ENCODE assay signal across 8 mouse cellular contexts in the genomic region with DNA sequence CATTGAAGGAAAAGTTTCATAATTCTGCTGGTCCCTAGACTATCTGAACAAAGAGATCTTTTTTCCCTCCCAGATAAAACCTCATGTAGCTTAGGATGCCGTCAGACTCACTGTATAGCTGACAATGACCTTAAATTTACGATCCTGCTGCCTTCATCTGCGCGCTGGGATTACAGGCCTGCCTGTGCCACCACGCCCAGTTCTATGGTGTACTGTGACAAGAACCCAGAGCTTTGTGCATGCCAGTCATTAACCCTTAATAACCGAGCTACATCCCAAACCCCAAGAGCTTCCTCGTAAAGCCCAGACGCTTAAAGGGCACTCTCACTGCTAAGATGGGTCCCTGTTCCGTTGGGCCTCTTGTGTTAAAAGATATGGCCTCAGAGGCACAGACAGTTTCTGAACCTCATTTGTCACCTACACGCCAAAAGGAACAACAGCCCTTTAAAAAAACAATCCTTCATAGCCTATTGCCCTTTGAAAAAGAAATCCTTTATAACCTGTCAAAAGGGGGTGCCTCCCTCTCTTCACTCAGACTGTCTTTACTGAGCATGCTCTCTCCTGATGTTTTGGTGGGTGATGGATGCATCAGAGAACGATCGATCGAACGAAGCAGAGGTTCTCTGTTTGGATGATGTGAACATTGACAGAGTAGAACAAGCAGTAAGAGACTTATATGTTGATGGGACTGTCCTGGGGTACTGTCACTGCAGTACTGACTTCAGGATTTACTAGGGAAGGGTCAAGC. TPM values are rescaled to one million over a fixed set of nuclear protein-coding genes. Genes with fewer than 3 reads are reported as not detected.
DNase-seq lines count a peak whose midpoint lies in the region; ATAC-seq and TF ChIP-seq lines count a peak whose summit lies in the region.

No protein-coding gene starts in this region.

- peak overlapping the region; percentile 77 for H3K4me3 ChIP-seq in heart, embryonic 15.5 days
- peak overlapping the region; percentile 95 for H3K4me3 ChIP-seq in liver, adult 2 months (ENCODE audit: insufficient read depth, low read depth, low read length)
- peak overlapping the region; percentile 74 for H3K4me3 ChIP-seq in neural tube, embryonic 11.5 days (ENCODE audit: low read depth, low read length)

- no peak for TF ChIP-seq CTCF in liver, adult 2 months (IDR thresholded peaks at IDR 0.05; ENCODE audit: low read depth, low read length)

- H3K4me1 ChIP-seq in heart, embryonic 15.5 days (replicated peaks): peaks cover 20% of the 10 kb centered on the region
- peaks cover 13% of the 10 kb centered on the region for H3K4me1 ChIP-seq in liver, adult 2 months (ENCODE audit: control insufficient read depth, insufficient read depth, low read length)
- H3K4me1 ChIP-seq in neural tube, embryonic 11.5 days (ENCODE audit: control insufficient read depth, insufficient read depth, low read length): peaks cover 16% of the 10 kb centered on the region

- WGBS in heart, embryonic 15.5 days: 19% methylated on average over 14 of the region's 14 CpGs
- WGBS in liver, adult 2 months: 17% methylated on average over 14 of the region's 14 CpGs
- WGBS in neural tube, embryonic 11.5 days: 16% methylated on average over 14 of the region's 14 CpGs

- no peak; the same call in 1 of the 2 replicates for ATAC-seq in cerebellum, adult (ENCODE audit: insufficient number of reproducible peaks, low FRiP score, low TSS enrichment)
- ATAC-seq in heart, embryonic 15.5 days (replicated peaks; ENCODE audit: insufficient number of reproducible peaks, insufficient read depth, low FRiP score, low read depth): no peak; the same call in 1 of the 2 replicates
- ATAC-seq in neural tube, embryonic 11.5 days (ENCODE audit: insufficient read depth, low FRiP score, low TSS enrichment): peak; percentile 62

- peaks cover 35% of the 10 kb centered on the region for H3K36me3 ChIP-seq in heart, embryonic 15.5 days
- peaks cover 3% of the 10 kb centered on the region; the same call in 1 of the 2 replicates for H3K36me3 ChIP-seq in liver, adult 2 months (ENCODE audit: control insufficient read depth, insufficient read depth, low read length)
- peaks cover 20% of the 10 kb centered on the region for H3K36me3 ChIP-seq in neural tube, embryonic 11.5 days (ENCODE audit: control insufficient read depth, insufficient read depth, low read length)

- no peaks in the 10 kb centered on the region for H3K9me3 ChIP-seq in heart, embryonic 15.5 days (replicated peaks)
- no peaks in the 10 kb centered on the region for H3K9me3 ChIP-seq in neural tube, embryonic 11.5 days (ENCODE audit: control insufficient read depth, low read length)

- DNase-seq in cerebellum, adult 11 months: peak; percentile 46
- DNase-seq in spleen, adult 12 weeks (ENCODE audit: low spot score): peak; percentile 31
- no peak for DNase-seq in spleen, postnatal 14 days (ENCODE audit: low spot score in 2 of 2)
- DNase-seq in liver, adult 2 months (ENCODE audit: extremely low read depth, low read depth, low spot score): no peak
- DNase-seq in neural tube, embryonic 11.5 days (ENCODE audit: low spot score): peak; percentile 35
- no peak for DNase-seq in urinary bladder, postnatal 36 days (ENCODE audit: low spot score in 2 of 2)

- H3K4me2 ChIP-seq in heart, embryonic 15.5 days: peak overlapping the region; percentile 74
- H3K4me2 ChIP-seq in neural tube, embryonic 11.5 days (ENCODE audit: low read depth): peak overlapping the region; percentile 62

- H3K27me3 ChIP-seq in heart, embryonic 15.5 days: no peaks in the 10 kb centered on the region
- no peaks in the 10 kb centered on the region for H3K27me3 ChIP-seq in liver, adult 2 months (ENCODE audit: control insufficient read depth, insufficient read depth, low read length)
- no peaks in the 10 kb centered on the region; the same call in 1 of the 2 replicates for H3K27me3 ChIP-seq in neural tube, embryonic 11.5 days (ENCODE audit: control insufficient read depth, insufficient read depth, low read length)

- peak overlapping the region; percentile 86 for H3K9ac ChIP-seq in heart, embryonic 15.5 days
- peak overlapping the region; percentile 60 for H3K9ac ChIP-seq in liver, adult 2 months (ENCODE audit: low read depth, low read length)
- peak overlapping the region; percentile 94 for H3K9ac ChIP-seq in neural tube, embryonic 11.5 days (ENCODE audit: low read length)

- H3K79me2 ChIP-seq in liver, adult 2 months (ENCODE audit: control insufficient read depth, insufficient read depth, low read length): peaks cover 14% of the 10 kb centered on the region; the same call in 1 of the 2 replicates

- H3K27ac ChIP-seq in heart, embryonic 15.5 days: peak overlapping the region; percentile 96
- no peak overlapping the region; the same call in 1 of the 2 replicates for H3K27ac ChIP-seq in liver, adult 2 months (replicated peaks; ENCODE audit: insufficient read depth, low read depth, low read length)
- peak overlapping the region; percentile 96 for H3K27ac ChIP-seq in neural tube, embryonic 11.5 days (ENCODE audit: low read depth, low read length)

- TF ChIP-seq POLR2A in liver, adult 2 months (IDR thresholded peaks at IDR 0.05; ENCODE audit: extremely low read depth, insufficient read depth, low read length): no peak

RNA-seq across cellular contexts. Expression of a gene that starts 0.8 kb away (rescaled TPM):
- polyA plus RNA-seq in heart, embryonic 15.5 days (2015; fragmentation: Nextera tagmentation; extraction: Ambion mirVana): 2.1 and 3.0 TPM in 2 replicates
- total RNA-seq in liver, adult 2 months (2014; rRNA removed): 0.55 and 0.74 TPM in 2 replicates
- 6.2 and 8.3 TPM in 2 replicates for polyA plus RNA-seq in liver, adult 2 months (2012; rRNA removed)
- polyA plus RNA-seq in neural tube, embryonic 11.5 days (2014; fragmentation: Nextera tagmentation; extraction: Ambion mirVana): 3.5 and 3.8 TPM in 2 replicates

RNA-seq across cellular contexts. Expression of a gene that starts 6.0 kb away (rescaled TPM):
- 4.2 and 5.3 TPM in 2 replicates for polyA plus RNA-seq in heart, embryonic 15.5 days (2015; fragmentation: Nextera tagmentation; extraction: Ambion mirVana)
- 0.20 and 0.28 TPM in 2 replicates for total RNA-seq in liver, adult 2 months (2014; rRNA removed)
- 0.66 and 0.75 TPM in 2 replicates for polyA plus RNA-seq in liver, adult 2 months (2012; rRNA removed)
- 6.4 and 7.1 TPM in 2 replicates for polyA plus RNA-seq in neural tube, embryonic 11.5 days (2014; fragmentation: Nextera tagmentation; extraction: Ambion mirVana)

RNA-seq across cellular contexts. Expression of a gene that starts 9.5 kb away (rescaled TPM):
- not detected in 2 replicates for polyA plus RNA-seq in heart, embryonic 15.5 days (2015; fragmentation: Nextera tagmentation; extraction: Ambion mirVana)
- total RNA-seq in liver, adult 2 months (2014; rRNA removed): not detected in 2 replicates
- polyA plus RNA-seq in liver, adult 2 months (2012; rRNA removed): 0.13 TPM in 1 of 2 replicates, not detected in the other
- polyA plus RNA-seq in neural tube, embryonic 11.5 days (2014; fragmentation: Nextera tagmentation; extraction: Ambion mirVana): 0.29 TPM in 1 of 2 replicates, not detected in the other

RNA-seq across cellular contexts. Expression of a gene that starts 9.7 kb away (rescaled TPM):
- 2.6 and 3.3 TPM in 2 replicates for polyA plus RNA-seq in heart, embryonic 15.5 days (2015; fragmentation: Nextera tagmentation; extraction: Ambion mirVana)
- 0.07 and 0.18 TPM in 2 replicates for total RNA-seq in liver, adult 2 months (2014; rRNA removed)
- polyA plus RNA-seq in liver, adult 2 months (2012; rRNA removed): 0.14 and 0.26 TPM in 2 replicates
- 2.8 and 3.3 TPM in 2 replicates for polyA plus RNA-seq in neural tube, embryonic 11.5 days (2014; fragmentation: Nextera tagmentation; extraction: Ambion mirVana)

RNA-seq across cellular contexts. Expression of a gene that starts 38.9 kb away (rescaled TPM):
- 1.3 and 1.6 TPM in 2 replicates for polyA plus RNA-seq in heart, embryonic 15.5 days (2015; fragmentation: Nextera tagmentation; extraction: Ambion mirVana)
- total RNA-seq in liver, adult 2 months (2014; rRNA removed): 54.3 and 63.5 TPM in 2 replicates
- 103 and 110 TPM in 2 replicates for polyA plus RNA-seq in liver, adult 2 months (2012; rRNA removed)
- polyA plus RNA-seq in neural tube, embryonic 11.5 days (2014; fragmentation: Nextera tagmentation; extraction: Ambion mirVana): 0.49 and 0.82 TPM in 2 replicates

Comparison
In these comparisons a context has a peak if more than half of its experiments do, and no peak if none do; other contexts are left out.
1. DNase-seq: peak in cerebellum, adult 11 months (single experiment), spleen, adult 12 weeks (single experiment) and neural tube, embryonic 11.5 days (single experiment); none in spleen, postnatal 14 days (0 of 2), liver, adult 2 months (single experiment) and urinary bladder, postnatal 36 days (0 of 2).
2. Peak in every context shown above with its lines, with median percentiles within 50 percentile points of each other: H3K4me3 ChIP-seq and H3K9ac ChIP-seq.